Mouse (Mus musculus) myocyte (in vitro differentiated cells): ENCODE measurements around the gene Ubqln1. TPM values are rescaled to one million over a fixed set of nuclear protein-coding genes. Genes with fewer than 3 reads are reported as not detected.

Experiments used
- H3K27me3 ChIP-seq: one replicate; pipeline ENCODE4 v1.6.1; 2011; ENCODE audit not compliant: control insufficient read depth, insufficient read depth, insufficient read length
- H3K36me3 ChIP-seq: one replicate; pipeline ENCODE4 v1.6.1; 2011; ENCODE audit not compliant: control insufficient read depth, insufficient read depth
- H3K4me2 ChIP-seq: one replicate; pipeline ENCODE4 v1.6.1; 2011; ENCODE audit warnings: low read depth, control low read depth
- H3K4me3 ChIP-seq: one replicate; pipeline ENCODE4 v1.5.1; 2011; ENCODE audit warnings: mild to moderate bottlenecking, control low read depth, moderate library complexity
- H3K79me2 ChIP-seq: one replicate; pipeline ENCODE4 v1.6.1; 2011; ENCODE audit not compliant: control insufficient read depth, insufficient read depth
- H3ac ChIP-seq: one replicate; pipeline ENCODE4 v1.6.1; 2011; ENCODE audit not compliant: control insufficient read depth, insufficient read length
- CEBPB ChIP-seq: IDR thresholded peaks from 2 replicates; pipeline ENCODE4 v1.6.1; 2011; ENCODE audit warnings: mild to moderate bottlenecking, moderate library complexity; ENCODE audit not compliant: poor library complexity, insufficient read depth, severe bottlenecking
- E2F4 ChIP-seq: IDR thresholded peaks from one replicate; pipeline ENCODE4 v1.6.1; 2011; ENCODE audit warnings: mild to moderate bottlenecking, control low read depth, moderate library complexity; ENCODE audit not compliant: insufficient read depth
- MAX ChIP-seq: IDR thresholded peaks from one replicate; pipeline ENCODE4 v1.6.1; 2011; ENCODE audit warnings: low read depth, mild to moderate bottlenecking, control low read depth
- MYOD1 ChIP-seq, 3 experiments: IDR thresholded peaks; one replicate each; pipeline ENCODE4 v1.6.1; 2011; ENCODE audit warnings: control low read depth in 2 of 3, low read depth in 2 of 3, mild to moderate bottlenecking in 2 of 3, moderate library complexity in 1 of 3; ENCODE audit not compliant: insufficient read length in 2 of 3, control insufficient read depth in 1 of 3
- MYOG ChIP-seq, 3 experiments: IDR thresholded peaks; one replicate each; pipeline ENCODE4 v1.6.1; 2011; ENCODE audit warnings: control low read depth in 2 of 3, low read depth in 2 of 3, mild to moderate bottlenecking in 2 of 3; ENCODE audit not compliant: insufficient read length in 2 of 3, control insufficient read depth in 1 of 3, insufficient read depth in 1 of 3
- POLR2A ChIP-seq: IDR thresholded peaks from one replicate; pipeline ENCODE4 v1.6.1; 2011; ENCODE audit warnings: low read depth, mild to moderate bottlenecking, control low read depth, moderate library complexity; ENCODE audit not compliant: insufficient read length
- POLR2AphosphoS2 ChIP-seq: IDR thresholded peaks from one replicate; pipeline ENCODE4 v1.6.1; 2011; ENCODE audit warnings: low read depth, control low read depth; ENCODE audit not compliant: insufficient read length
- REST ChIP-seq: IDR thresholded peaks from one replicate; pipeline ENCODE4 v1.6.1; 2011; ENCODE audit warnings: mild to moderate bottlenecking, control low read depth, moderate library complexity; ENCODE audit not compliant: insufficient read depth, insufficient read length
- SRF ChIP-seq: IDR thresholded peaks from one replicate; pipeline ENCODE4 v1.6.1; 2011; ENCODE audit warnings: low read depth; ENCODE audit not compliant: control insufficient read depth, insufficient read length
- TCF12 ChIP-seq: IDR thresholded peaks from one replicate; pipeline ENCODE4 v1.6.1; 2011; ENCODE audit warnings: mild to moderate bottlenecking, control low read depth; ENCODE audit not compliant: poor library complexity, insufficient read depth, severe bottlenecking
- TCF3 ChIP-seq: IDR thresholded peaks from one replicate; pipeline ENCODE4 v1.6.1; 2011; ENCODE audit warnings: low read depth, control low read depth; ENCODE audit not compliant: insufficient read length
- USF1 ChIP-seq: IDR thresholded peaks from one replicate; pipeline ENCODE4 v1.6.1; 2011; ENCODE audit warnings: low read depth, mild to moderate bottlenecking, control low read depth, moderate library complexity
- polyA plus RNA-seq: library from polyadenylated mRNA; unstranded; fragments of >200 nt; fragmentation: generic; extraction: Trizol; gene quantifications from one replicate; pipeline ENCODE4 v1.2.1, GENCODE M21; 2012; ENCODE audit warnings: missing spikeins

The Ubqln1 gene
- 58.2 TPM for polyA plus RNA-seq

GRCm38 (mm10) chr13:58215592-58216341 is at the start of gene Ubqln1:
Ubqln1 (minus strand) TSS chr13:58215653.
- Histone ChIP-seq H3K4me3 (peak within 1 kb of the TSS; percentile 76), H3K36me3 (no peaks in the 10 kb centered on the region), H3K4me2 (peak within 1 kb of the TSS; percentile 94), H3K79me2 (peaks cover 46% of the 10 kb centered on the region), H3K27me3 (no peaks in the 10 kb centered on the region), H3ac (peak within 1 kb of the TSS; percentile 92)
- 0 out of 2 replicates have a peak, but pooled peaks have one; percentile 2 for TF ChIP-seq CEBPB
- TF ChIP-seq REST, result no peak
- no peak for TF ChIP-seq MYOG (IDR thresholded peaks at IDR 0.05; ENCODE audit: control insufficient read depth in 1 of 3, insufficient read depth in 1 of 3, insufficient read length in 2 of 3, low read depth in 2 of 3)
- peak; percentile 97 for TF ChIP-seq POLR2A
- no peak for TF ChIP-seq SRF
- TF ChIP-seq USF1, result no peak
- peak; percentile 39 for TF ChIP-seq E2F4
- peak; percentile 97 for TF ChIP-seq POLR2AphosphoS2
- TF ChIP-seq TCF3, result no peak
- TF ChIP-seq MYOD1 (IDR thresholded peaks at IDR 0.05; ENCODE audit: control insufficient read depth in 1 of 3, insufficient read length in 2 of 3, low read depth in 2 of 3), result peak in 1 of 3 experiments; percentile 29
- no peak for TF ChIP-seq TCF12
- no peak for TF ChIP-seq MAX

- Histone ChIP-seq H3K27me3 (no peaks in the 10 kb centered on the region), H3ac (no peak overlapping the region), H3K36me3 (peaks cover 4% of the 10 kb centered on the region), H3K4me3 (no peak overlapping the region), H3K4me2 (no peak overlapping the region), H3K79me2 (no peaks in the 10 kb centered on the region)
- TF ChIP-seq TCF12, result no peak
- TF ChIP-seq REST, result no peak
- no peak for TF ChIP-seq POLR2A
- TF ChIP-seq POLR2AphosphoS2, result no peak
- TF ChIP-seq MAX, result no peak
Observed at GRCm38 (mm10) chr13:58263546-58263945, 48.1 kb upstream of the Ubqln1 start.

- H3K79me2 ChIP-seq, result no peaks in the 10 kb centered on the region
- TF ChIP-seq MYOG (IDR thresholded peaks at IDR 0.05; ENCODE audit: control insufficient read depth in 1 of 3, insufficient read depth in 1 of 3, insufficient read length in 2 of 3, low read depth in 2 of 3) (no peak), TCF12 (no peak), E2F4 (no peak), POLR2A (no peak), USF1 (no peak), TCF3 (no peak)
Observed at GRCm38 (mm10) chr13:58261674-58262073, 46.2 kb upstream of the Ubqln1 start.

GRCm38 (mm10) chr13:58253268-58253667 is 37.8 kb upstream of the Ubqln1 start:
- H3K27me3 ChIP-seq, result no peaks in the 10 kb centered on the region
- no peak overlapping the region for H3ac ChIP-seq
- TF ChIP-seq SRF, result no peak
- H3K36me3 ChIP-seq, result no peaks in the 10 kb centered on the region
- H3K79me2 ChIP-seq, result no peaks in the 10 kb centered on the region
- no peak overlapping the region for H3K4me3 ChIP-seq
- no peak overlapping the region for H3K4me2 ChIP-seq

More at GRCm38 (mm10) chr13:58261674-58262073, 46.2 kb upstream of the Ubqln1 start:
- Histone ChIP-seq H3K27me3 (no peaks in the 10 kb centered on the region), H3K4me2 (no peak overlapping the region), H3ac (no peak overlapping the region), H3K4me3 (no peak overlapping the region), H3K36me3 (peaks cover 4% of the 10 kb centered on the region)

- no peak for TF ChIP-seq CEBPB
- TF ChIP-seq TCF12, result no peak
- no peak for TF ChIP-seq MYOD1 (IDR thresholded peaks at IDR 0.05; ENCODE audit: control insufficient read depth in 1 of 3, insufficient read length in 2 of 3, low read depth in 2 of 3)
- TF ChIP-seq SRF, result no peak
- no peak for TF ChIP-seq USF1
- TF ChIP-seq REST, result no peak
- TF ChIP-seq TCF3, result no peak
- Histone ChIP-seq H3K27me3 (no peaks in the 10 kb centered on the region), H3K4me3 (no peak overlapping the region), H3K4me2 (no peak overlapping the region), H3ac (no peak overlapping the region), H3K36me3 (no peaks in the 10 kb centered on the region), H3K79me2 (no peaks in the 10 kb centered on the region)
Observed at GRCm38 (mm10) chr13:58248957-58249356, 33.5 kb upstream of the Ubqln1 start.
